Mouse (Mus musculus) embryonic stem cell, embryonic (primary cell): ENCODE measurements around the gene Qdpr.
"Not testable (repeated sequence)": the region's sequence is repeated elsewhere in the genome, so short reads cannot be mapped to it uniquely, and the experiment has no call there.

Source experiments
- CTCF ChIA-PET, 4 experiments: fragments of 300-600 bp in 2 of 4; fragments of 350-600 bp in 2 of 4; sonication (Branson Sonifier 250); formaldehyde crosslinking; loops; one replicate each; lab custom pipeline; 2022; ENCODE audit warnings: inconsistent platforms in 2 of 4; lab: Charles Lee
- POLR2A ChIA-PET, 4 experiments: fragments of 300-600 bp in 2 of 4; fragments of 350-600 bp in 2 of 4; sonication (Branson Sonifier 250); formaldehyde crosslinking; loops; one replicate each; lab custom pipeline; 2022; ENCODE audit warnings: antibody characterized with exemption in 4 of 4, inconsistent platforms in 1 of 4; lab: Charles Lee

Gene Qdpr

GRCm38 (mm10) chr5:45425771-45426170 is 24.3 kb downstream of the Qdpr start:
- CTCF ChIA-PET, result not testable (repeated sequence)
- POLR2A ChIA-PET, result interaction anchor here in 1 of 4 experiments (1.4 kb wide), 1 partner anchor 15 kb away, joined by 3 read pairs; no protein-coding TSS in a partner anchor

- CTCF ChIA-PET, result interaction anchor here in 3 of 4 experiments (0.5 to 1.4 kb wide), 7 partner anchors 22 to 1530 kb away, joined by 3 to 4 read pairs (median 3); partner anchors contain the start of gene Qdpr (in 1 of the 3)
- POLR2A ChIA-PET, result interaction anchor here in 2 of 4 experiments (0.6 to 1.4 kb wide), 2 partner anchors 17 to 79 kb away, joined by 3 to 8 read pairs; no protein-coding TSS in a partner anchor
Observed at GRCm38 (mm10) chr5:45424021-45424886, 25.8 kb downstream of the Qdpr start.

- ChIA-PET CTCF (interaction anchor here in 1 of 4 experiments (0.6 to 0.9 kb wide), 2 partner anchors 707 to 1118 kb away, joined by 3 to 4 read pairs; no protein-coding TSS in a partner anchor), POLR2A (no interaction called here)
Observed at GRCm38 (mm10) chr5:45421881-45422844, 27.9 kb downstream of the Qdpr start.

GRCm38 (mm10) chr5:45419841-45420638 is 30.0 kb downstream of the Qdpr start:
- CTCF ChIA-PET, result interaction anchor here (0.5 to 1.5 kb wide), 18 partner anchors 9 to 182 kb away, joined by 3 to 14 read pairs (median 4); partner anchors contain the start of gene Qdpr (in 1 of the 4)
- POLR2A ChIA-PET, result interaction anchor here in 3 of 4 experiments (0.6 to 1.6 kb wide), 10 partner anchors 11 to 443 kb away, joined by 3 to 4 read pairs (median 3); partner anchors contain the start of gene Qdpr (in 1 of the 3)

GRCm38 (mm10) chr5:45417859-45418443 is 32.1 kb downstream of the Qdpr start:
- POLR2A ChIA-PET, result interaction anchor here in 1 of 4 experiments (1.7 kb wide), 1 partner anchor 49 kb away, joined by 4 read pairs; no protein-coding TSS in a partner anchor
- CTCF ChIA-PET, result interaction anchor here in 1 of 4 experiments (0.6 kb wide), 1 partner anchor 364 kb away, joined by 6 read pairs; no protein-coding TSS in a partner anchor

GRCm38 (mm10) chr5:45416478-45416877 is 33.6 kb downstream of the Qdpr start:
- ChIA-PET POLR2A (interaction anchor here in 1 of 4 experiments (0.6 kb wide), 1 partner anchor 670 kb away, joined by 4 read pairs; no protein-coding TSS in a partner anchor), CTCF (no interaction called here)

GRCm38 (mm10) chr5:45406129-45406528 is 43.9 kb downstream of the Qdpr start:
- CTCF ChIA-PET, result no interaction called here
- POLR2A ChIA-PET, result interaction anchor here in 1 of 4 experiments (1.5 kb wide), 1 partner anchor 14 kb away, joined by 3 read pairs; no protein-coding TSS in a partner anchor

GRCm38 (mm10) chr5:45402632-45403031 is 47.4 kb downstream of the Qdpr start:
- POLR2A ChIA-PET, result interaction anchor here in 3 of 4 experiments (0.6 to 2.0 kb wide), 3 partner anchors 18 to 65 kb away, joined by 3 to 5 read pairs (median 4); partner anchors contain the start of gene Qdpr (in 1 of the 3)
- CTCF ChIA-PET, result interaction anchor here (0.5 to 2.5 kb wide), 15 partner anchors 11 to 1446 kb away, joined by 3 to 13 read pairs (median 3); no protein-coding TSS in a partner anchor

GRCm38 (mm10) chr5:45384034-45384812 is 65.8 kb downstream of the Qdpr start:
- CTCF ChIA-PET, result no interaction called here

More at GRCm38 (mm10) chr5:45384034-45384812, 65.8 kb downstream of the Qdpr start:
- POLR2A ChIA-PET, result interaction anchor here in 1 of 4 experiments (1.4 kb wide), 1 partner anchor 28 kb away, joined by 3 read pairs; no protein-coding TSS in a partner anchor
